Mouse (Mus musculus): ENCODE results near the gene Trappc6b. TPM values are rescaled to one million over a fixed set of nuclear protein-coding genes. Genes with fewer than 3 reads are reported as not detected.

Gene Trappc6b
- polyA plus RNA-seq (2011; ENCODE audit: insufficient read length, low read depth, missing spikeins): 98.2 and 106 TPM in 2 replicates

GRCm38 (mm10) chr12:59060993-59061595 is at the start of gene Trappc6b:
TSS of gene Trappc6b (minus strand) at chr12:59061472.
- Histone ChIP-seq H3K4me1 (ENCODE audit: control insufficient read depth, insufficient read depth, low read length) (peaks cover 4% of the 10 kb centered on the region), H3K27ac (ENCODE audit: insufficient read depth, low read length) (peak within 1 kb of the TSS; percentile 75), H3K4me3 (ENCODE audit: insufficient read depth, low read length) (peak within 1 kb of the TSS; percentile 81)
- TF ChIP-seq POLR2A (IDR thresholded peaks at IDR 0.05; ENCODE audit: low read depth, low read length): peak; percentile 70
- peak; percentile 5; the same call in 1 of the 2 replicates for TF ChIP-seq CTCF (IDR thresholded peaks at IDR 0.05; ENCODE audit: borderline replicate concordance, insufficient read depth, low read length)

GRCm38 (mm10) chr12:59107926-59108325 is 46.7 kb upstream of the Trappc6b start:
- TF ChIP-seq CTCF (IDR thresholded peaks at IDR 0.05; ENCODE audit: borderline replicate concordance, insufficient read depth, low read length): no peak
- no peak for TF ChIP-seq POLR2A (IDR thresholded peaks at IDR 0.05; ENCODE audit: low read depth, low read length)
- H3K27ac ChIP-seq (ENCODE audit: insufficient read depth, low read length): no peak overlapping the region
- no peaks in the 10 kb centered on the region for H3K4me1 ChIP-seq (ENCODE audit: control insufficient read depth, insufficient read depth, low read length)
- no peak overlapping the region for H3K4me3 ChIP-seq (ENCODE audit: insufficient read depth, low read length)

- Histone ChIP-seq H3K27ac (ENCODE audit: insufficient read depth, low read length) (no peak overlapping the region), H3K4me3 (ENCODE audit: insufficient read depth, low read length) (no peak overlapping the region), H3K4me1 (ENCODE audit: control insufficient read depth, insufficient read depth, low read length) (no peaks in the 10 kb centered on the region)
- TF ChIP-seq CTCF (IDR thresholded peaks at IDR 0.05; ENCODE audit: borderline replicate concordance, insufficient read depth, low read length): no peak
- no peak for TF ChIP-seq POLR2A (IDR thresholded peaks at IDR 0.05; ENCODE audit: low read depth, low read length)
Observed at GRCm38 (mm10) chr12:59106491-59106890, 45.2 kb upstream of the Trappc6b start.

- H3K4me1 ChIP-seq (ENCODE audit: control insufficient read depth, insufficient read depth, low read length): no peaks in the 10 kb centered on the region
- H3K27ac ChIP-seq (ENCODE audit: insufficient read depth, low read length): no peak overlapping the region
- H3K4me3 ChIP-seq (ENCODE audit: insufficient read depth, low read length): no peak overlapping the region
- TF ChIP-seq POLR2A (IDR thresholded peaks at IDR 0.05; ENCODE audit: low read depth, low read length) (no peak), CTCF (IDR thresholded peaks at IDR 0.05; ENCODE audit: borderline replicate concordance, insufficient read depth, low read length) (no peak)
Observed at GRCm38 (mm10) chr12:59105914-59106313, 44.6 kb upstream of the Trappc6b start.

- H3K4me1 ChIP-seq (ENCODE audit: control insufficient read depth, insufficient read depth, low read length): no peaks in the 10 kb centered on the region
- no peak overlapping the region for H3K27ac ChIP-seq (ENCODE audit: insufficient read depth, low read length)
- H3K4me3 ChIP-seq (ENCODE audit: insufficient read depth, low read length): no peak overlapping the region
- TF ChIP-seq CTCF (IDR thresholded peaks at IDR 0.05; ENCODE audit: borderline replicate concordance, insufficient read depth, low read length): no peak
- no peak for TF ChIP-seq POLR2A (IDR thresholded peaks at IDR 0.05; ENCODE audit: low read depth, low read length)
Observed at GRCm38 (mm10) chr12:59104771-59105170, 43.5 kb upstream of the Trappc6b start.

- H3K4me1 ChIP-seq (ENCODE audit: control insufficient read depth, insufficient read depth, low read length): no peaks in the 10 kb centered on the region
- TF ChIP-seq CTCF (IDR thresholded peaks at IDR 0.05; ENCODE audit: borderline replicate concordance, insufficient read depth, low read length) (no peak), POLR2A (IDR thresholded peaks at IDR 0.05; ENCODE audit: low read depth, low read length) (no peak)
Observed at GRCm38 (mm10) chr12:59095104-59096025, 34.1 kb upstream of the Trappc6b start, which contains the start of gene Mia2. TSS of gene Mia2 (plus strand) at chr12:59095799.

GRCm38 (mm10) chr12:59093543-59093942 is 32.3 kb upstream of the Trappc6b start:
- no peak overlapping the region for H3K27ac ChIP-seq (ENCODE audit: insufficient read depth, low read length)
- H3K4me3 ChIP-seq (ENCODE audit: insufficient read depth, low read length): no peak overlapping the region
- H3K4me1 ChIP-seq (ENCODE audit: control insufficient read depth, insufficient read depth, low read length): no peaks in the 10 kb centered on the region
- no peak for TF ChIP-seq POLR2A (IDR thresholded peaks at IDR 0.05; ENCODE audit: low read depth, low read length)
- TF ChIP-seq CTCF (IDR thresholded peaks at IDR 0.05; ENCODE audit: borderline replicate concordance, insufficient read depth, low read length): no peak

More at GRCm38 (mm10) chr12:59095104-59096025, 34.1 kb upstream of the Trappc6b start, which contains the start of gene Mia2:
- Histone ChIP-seq H3K4me3 (ENCODE audit: insufficient read depth, low read length) (no peak within 1 kb of the TSS), H3K27ac (ENCODE audit: insufficient read depth, low read length) (no peak within 1 kb of the TSS)

GRCm38 (mm10) chr12:59086171-59086570 is 24.9 kb upstream of the Trappc6b start:
- Histone ChIP-seq H3K4me3 (ENCODE audit: insufficient read depth, low read length) (no peak overlapping the region), H3K4me1 (ENCODE audit: control insufficient read depth, insufficient read depth, low read length) (no peaks in the 10 kb centered on the region), H3K27ac (ENCODE audit: insufficient read depth, low read length) (no peak overlapping the region)
- no peak for TF ChIP-seq CTCF (IDR thresholded peaks at IDR 0.05; ENCODE audit: borderline replicate concordance, insufficient read depth, low read length)
- no peak for TF ChIP-seq POLR2A (IDR thresholded peaks at IDR 0.05; ENCODE audit: low read depth, low read length)

- H3K27ac ChIP-seq (ENCODE audit: insufficient read depth, low read length): no peak overlapping the region
- no peaks in the 10 kb centered on the region for H3K4me1 ChIP-seq (ENCODE audit: control insufficient read depth, insufficient read depth, low read length)
- no peak overlapping the region for H3K4me3 ChIP-seq (ENCODE audit: insufficient read depth, low read length)
- TF ChIP-seq CTCF (IDR thresholded peaks at IDR 0.05; ENCODE audit: borderline replicate concordance, insufficient read depth, low read length): no peak
- no peak for TF ChIP-seq POLR2A (IDR thresholded peaks at IDR 0.05; ENCODE audit: low read depth, low read length)
Observed at GRCm38 (mm10) chr12:59084446-59084845, 23.2 kb upstream of the Trappc6b start.
